Mouse (Mus musculus): ENCODE measurements around the gene C2cd5. TPM values are rescaled to one million over a fixed set of nuclear protein-coding genes. Genes with fewer than 3 reads are reported as not detected.

The C2cd5 gene
- total and polyA plus RNA-seq, 2 experiments from 2014 or later: 7.3 to 8.0 TPM

DNA sequence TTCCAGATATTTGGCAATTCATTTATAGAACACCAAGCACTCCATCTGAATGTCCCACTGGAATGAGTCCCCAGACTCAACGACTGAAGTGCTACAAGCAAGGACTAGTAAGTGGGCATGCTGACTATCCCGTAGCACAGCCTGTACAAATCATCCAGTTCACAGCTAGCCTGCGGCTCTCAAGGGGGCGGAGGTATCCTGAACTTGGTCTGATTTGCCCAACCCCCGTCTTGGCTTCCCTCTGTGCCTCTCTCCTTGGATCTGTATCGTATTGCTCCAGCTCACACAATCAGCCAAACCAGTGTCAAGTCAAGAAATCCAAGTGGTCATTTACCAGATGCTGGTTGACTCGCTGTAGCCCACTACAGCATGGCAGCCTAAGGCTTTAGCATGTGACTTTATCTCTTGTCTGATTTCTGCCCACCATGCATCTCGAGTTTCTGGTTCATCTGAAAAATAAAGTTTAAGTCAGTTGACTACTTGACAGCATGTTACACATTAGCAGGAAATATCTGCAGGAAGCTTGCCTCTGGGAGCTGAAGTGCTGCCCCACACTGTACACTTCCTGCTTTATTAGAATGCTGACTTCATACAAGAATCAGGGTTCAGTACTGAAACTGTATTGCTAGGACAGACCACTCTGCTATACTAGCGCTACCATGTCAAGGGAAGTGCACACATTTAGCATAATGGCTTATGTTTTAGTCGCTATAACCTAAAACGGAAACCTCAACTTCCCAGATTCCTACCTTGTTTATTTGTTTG, 50.0 kb downstream of the C2cd5 start:
- Histone ChIP-seq H3K9me3 (replicated peaks; ENCODE audit: control insufficient read depth, low read length) (no peaks in the 10 kb centered on the region), H3K4me1 (ENCODE audit: control insufficient read depth, insufficient read depth) (no peaks in the 10 kb centered on the region), H3K4me3 (ENCODE audit: low read depth, low read length) (no peak overlapping the region), H3K27me3 (ENCODE audit: control insufficient read depth, insufficient read depth, low read length) (no peaks in the 10 kb centered on the region), H3K4me2 (ENCODE audit: low read depth, low read length) (no peak overlapping the region), H3K36me3 (replicated peaks; ENCODE audit: control insufficient read depth, insufficient read depth, low read length) (peaks cover 26% of the 10 kb centered on the region), H3K27ac (ENCODE audit: low read depth) (peak overlapping the region; percentile 57), H3K9ac (replicated peaks; ENCODE audit: low read depth, low read length) (no peak overlapping the region)
- WGBS: 56% methylated on average over 11 of the region's 11 CpGs
- DNase-seq (ENCODE audit: low spot score) (no peak), ATAC-seq (ENCODE audit: insufficient read depth, low read depth) (peak; percentile 55; the same call in 1 of the 2 replicates)
- no peak for TF ChIP-seq EP300 (IDR thresholded peaks at IDR 0.05; ENCODE audit: low read depth)
- no peak for TF ChIP-seq CTCF (IDR thresholded peaks at IDR 0.05; ENCODE audit: low read depth)

DNA sequence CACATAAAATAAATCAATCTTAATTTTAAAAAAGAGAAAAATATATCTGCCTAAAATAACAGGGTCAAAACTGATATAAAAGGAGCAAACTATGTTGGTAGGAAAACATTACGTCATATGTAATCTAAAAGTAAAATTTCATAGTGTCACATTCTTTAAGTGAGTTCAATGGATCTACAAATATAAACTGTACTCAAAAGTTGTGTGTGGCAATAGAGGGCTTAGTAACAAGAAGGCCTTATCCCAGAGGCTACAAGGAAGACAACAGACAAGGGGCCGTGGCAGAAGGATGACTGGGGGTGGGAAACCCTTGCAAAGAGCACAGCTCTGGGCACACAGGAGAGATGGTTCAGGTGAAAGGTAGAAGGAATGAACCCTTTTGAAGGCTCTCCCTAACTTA, 50.8 kb downstream of the C2cd5 start:
- no peaks in the 10 kb centered on the region for H3K9me3 ChIP-seq (replicated peaks; ENCODE audit: control insufficient read depth, low read length)
- no peak for TF ChIP-seq CTCF (IDR thresholded peaks at IDR 0.05; ENCODE audit: low read depth)
- no peak for TF ChIP-seq EP300 (IDR thresholded peaks at IDR 0.05; ENCODE audit: low read depth)
- H3K4me3 ChIP-seq (ENCODE audit: low read depth, low read length): no peak overlapping the region
- H3K9ac ChIP-seq (replicated peaks; ENCODE audit: low read depth, low read length): no peak overlapping the region
- H3K4me1 ChIP-seq (ENCODE audit: control insufficient read depth, insufficient read depth): no peaks in the 10 kb centered on the region
- DNase-seq (ENCODE audit: low spot score) (no peak), ATAC-seq (ENCODE audit: insufficient read depth, low read depth) (no peak)
- no peak overlapping the region for H3K27ac ChIP-seq (ENCODE audit: low read depth)
- H3K36me3 ChIP-seq (replicated peaks; ENCODE audit: control insufficient read depth, insufficient read depth, low read length): peaks cover 26% of the 10 kb centered on the region
- H3K27me3 ChIP-seq (ENCODE audit: control insufficient read depth, insufficient read depth, low read length): no peaks in the 10 kb centered on the region
- H3K4me2 ChIP-seq (ENCODE audit: low read depth, low read length): no peak overlapping the region
- WGBS: 97% methylated on average over 2 of the region's 2 CpGs

DNA sequence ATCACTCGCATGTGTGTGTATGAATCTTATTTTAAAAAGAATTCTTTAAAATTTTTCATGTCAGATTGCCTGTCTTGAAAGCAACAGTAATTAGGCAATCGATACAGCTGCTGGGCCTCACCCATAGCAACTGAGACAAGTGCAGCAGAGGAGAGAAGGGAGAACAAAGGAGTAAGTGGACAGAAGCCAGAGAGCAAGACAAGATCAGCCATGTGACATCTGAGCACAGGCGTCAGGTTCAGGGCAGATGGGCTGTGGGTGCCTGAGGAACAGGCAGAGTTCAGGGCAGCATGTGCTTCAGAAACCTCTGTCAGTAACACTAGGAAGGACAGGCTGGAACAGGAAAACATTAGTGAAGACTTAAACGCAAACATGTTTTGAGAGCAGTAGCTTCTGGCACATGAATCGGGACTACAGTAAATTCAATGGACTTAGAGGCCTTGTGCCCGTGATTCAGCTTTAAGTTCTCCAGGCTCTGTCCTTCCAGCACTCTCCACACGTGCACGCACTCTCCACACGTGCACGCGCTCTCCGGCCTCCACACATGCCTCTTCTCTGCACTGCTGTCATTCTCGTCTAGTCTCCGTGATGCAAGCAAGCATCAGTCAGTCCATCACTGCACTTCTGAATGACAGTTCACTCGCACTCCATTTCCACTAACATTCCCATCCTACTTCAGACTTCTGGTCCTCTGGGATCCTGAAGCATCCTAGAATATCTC, 52.2 kb downstream of the C2cd5 start:
- Histone ChIP-seq H3K4me3 (ENCODE audit: low read depth, low read length) (no peak overlapping the region), H3K36me3 (replicated peaks; ENCODE audit: control insufficient read depth, insufficient read depth, low read length) (peaks cover 26% of the 10 kb centered on the region), H3K9me3 (replicated peaks; ENCODE audit: control insufficient read depth, low read length) (no peaks in the 10 kb centered on the region), H3K27ac (ENCODE audit: low read depth) (no peak overlapping the region), H3K27me3 (ENCODE audit: control insufficient read depth, insufficient read depth, low read length) (no peaks in the 10 kb centered on the region), H3K4me2 (ENCODE audit: low read depth, low read length) (no peak overlapping the region), H3K9ac (replicated peaks; ENCODE audit: low read depth, low read length) (no peak overlapping the region), H3K4me1 (ENCODE audit: control insufficient read depth, insufficient read depth) (no peaks in the 10 kb centered on the region)
- ATAC-seq (ENCODE audit: insufficient read depth, low read depth) (no peak), DNase-seq (ENCODE audit: low spot score) (no peak)
- WGBS: 83% methylated on average over 15 of the region's 15 CpGs
- no peak for TF ChIP-seq EP300 (IDR thresholded peaks at IDR 0.05; ENCODE audit: low read depth)
- no peak for TF ChIP-seq CTCF (IDR thresholded peaks at IDR 0.05; ENCODE audit: low read depth)

DNA sequence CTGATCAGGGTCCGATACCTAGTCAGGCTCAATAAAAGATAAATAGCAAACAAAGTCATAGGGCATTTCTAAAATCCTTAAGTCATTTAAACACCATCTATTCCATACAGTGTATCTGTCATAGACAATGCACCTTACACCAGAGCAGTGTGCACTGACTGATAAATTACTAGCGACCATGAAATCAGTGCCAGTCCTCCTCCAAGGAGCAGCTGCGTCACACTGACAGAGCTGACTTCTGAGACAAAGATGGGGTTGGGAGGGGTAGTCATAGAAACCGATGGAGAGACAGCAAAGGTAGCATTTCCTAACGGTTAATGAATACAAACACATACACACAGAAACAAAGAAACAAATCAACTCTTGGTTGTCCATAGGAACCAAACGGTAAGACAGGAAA, 58.4 kb downstream of the C2cd5 start:
- WGBS: 83% methylated on average over 6 of the region's 6 CpGs

DNA sequence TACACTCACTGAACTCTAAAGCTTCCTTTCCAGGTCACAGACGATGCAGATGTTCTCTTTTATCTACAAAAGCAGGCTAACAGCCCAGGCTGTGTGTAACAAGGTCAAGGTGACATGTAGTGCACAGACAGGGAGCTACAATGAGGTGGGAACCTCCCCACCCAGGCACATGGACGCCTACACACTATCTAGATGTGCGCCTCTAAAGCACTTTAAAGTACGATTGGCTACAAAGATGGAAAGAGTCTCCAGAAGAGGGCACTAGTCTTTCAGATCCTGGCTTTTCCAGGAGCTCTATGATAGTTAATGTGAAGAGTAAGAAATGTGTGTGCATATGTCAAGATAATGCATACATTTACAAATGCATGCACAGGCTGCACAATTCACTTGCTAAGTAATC, 64.7 kb downstream of the C2cd5 start:
- DNase-seq (ENCODE audit: low spot score): peak; percentile 12
- no peak overlapping the region for H3K27ac ChIP-seq (ENCODE audit: low read depth)
- no peak overlapping the region for H3K9ac ChIP-seq (replicated peaks; ENCODE audit: low read depth, low read length)
- no peak overlapping the region for H3K4me3 ChIP-seq (ENCODE audit: low read depth, low read length)
- no peak for ATAC-seq (ENCODE audit: insufficient read depth, low read depth)
- peaks cover 46% of the 10 kb centered on the region for H3K36me3 ChIP-seq (replicated peaks; ENCODE audit: control insufficient read depth, insufficient read depth, low read length)
- TF ChIP-seq EP300 (IDR thresholded peaks at IDR 0.05; ENCODE audit: low read depth): no peak
- TF ChIP-seq CTCF (IDR thresholded peaks at IDR 0.05; ENCODE audit: low read depth): peak; percentile 44
- H3K9me3 ChIP-seq (replicated peaks; ENCODE audit: control insufficient read depth, low read length): no peaks in the 10 kb centered on the region
- H3K4me1 ChIP-seq (ENCODE audit: control insufficient read depth, insufficient read depth): no peaks in the 10 kb centered on the region
- 37% methylated on average over 4 of the region's 4 CpGs for WGBS
- no peak overlapping the region for H3K4me2 ChIP-seq (ENCODE audit: low read depth, low read length)
- H3K27me3 ChIP-seq (ENCODE audit: control insufficient read depth, insufficient read depth, low read length): no peaks in the 10 kb centered on the region

More for the DNA sequence above, 58.4 kb downstream of the C2cd5 start:
- Histone ChIP-seq H3K4me1 (ENCODE audit: control insufficient read depth, insufficient read depth) (no peaks in the 10 kb centered on the region), H3K4me3 (ENCODE audit: low read depth, low read length) (no peak overlapping the region), H3K9me3 (replicated peaks; ENCODE audit: control insufficient read depth, low read length) (no peaks in the 10 kb centered on the region), H3K27ac (ENCODE audit: low read depth) (no peak overlapping the region), H3K9ac (replicated peaks; ENCODE audit: low read depth, low read length) (no peak overlapping the region), H3K27me3 (ENCODE audit: control insufficient read depth, insufficient read depth, low read length) (no peaks in the 10 kb centered on the region), H3K36me3 (replicated peaks; ENCODE audit: control insufficient read depth, insufficient read depth, low read length) (peaks cover 18% of the 10 kb centered on the region), H3K4me2 (ENCODE audit: low read depth, low read length) (no peak overlapping the region)
- no peak for TF ChIP-seq EP300 (IDR thresholded peaks at IDR 0.05; ENCODE audit: low read depth)
- no peak for TF ChIP-seq CTCF (IDR thresholded peaks at IDR 0.05; ENCODE audit: low read depth)
- DNase-seq (ENCODE audit: low spot score): no peak
- no peak for ATAC-seq (ENCODE audit: insufficient read depth, low read depth)
